29 mouse cellular contexts compared by ENCODE assay signal in genomic region chr11:43998046-43998725, GRCm38 (mm10).
DNase-seq lines count a peak whose midpoint lies in the region; ATAC-seq and TF ChIP-seq lines count a peak whose summit lies in the region.
"Had no signal": no experiment of that assay in that cellular context is flagged by ENCODE, and none has a peak within 500 bp of the region (broad histone marks: within the 10 kb centered on the region; RNA-seq: fewer than 3 reads in every experiment).

No protein-coding gene starts in this region.

- H3ac ChIP-seq in myocyte (ENCODE audit: control insufficient read depth, insufficient read length) = no peak overlapping the region

- DNase-seq in heart, adult 11 months = peak; percentile 86
- no peak for DNase-seq in heart, adult 18-20 months
- DNase-seq in 3T3-L1 (ENCODE audit: low read depth, low spot score) (peak; percentile 80), CH12.LX (ENCODE audit: extremely low read depth) (peak; percentile 17)
- no peak for DNase-seq in cerebellum, adult 8-10 months
- DNase-seq: cerebellum, adult 11-12 months; cerebellum, postnatal 14 days; forebrain, postnatal 0 days; gastrocnemius, postnatal 36 days; heart, postnatal 4 days; kidney, adult 2 months; left cerebral cortex, postnatal 4 days; lung, postnatal 36 days; midbrain, embryonic 14.5 days; right cerebral cortex, postnatal 25 days; thymus, adult 18-20 months; thymus, postnatal 36 days had no signal

- no peak for TF ChIP-seq RAD21 in CH12.LX (IDR thresholded peaks at IDR 0.05; ENCODE audit: low read depth, low read length)

- no peak overlapping the region for H3K27ac ChIP-seq in CH12.LX (ENCODE audit: insufficient read depth, low read depth)
- no peak overlapping the region for H3K27ac ChIP-seq in forebrain, embryonic 13.5 days
- H3K27ac ChIP-seq: forebrain, embryonic 10.5 days; heart, embryonic 10.5 days; hindbrain, embryonic 15.5 days; kidney, postnatal 0 days; limb, embryonic 15.5 days; liver, embryonic 14.5 days; lung, embryonic 15.5 days; neural tube, embryonic 12.5 days; stomach, embryonic 15.5 days had no signal

- whole genome bisulfite sequencing in forebrain, embryonic 13.5 days = 82% methylated on average over 12 of the region's 12 CpGs

- in situ Hi-C loops in CH12.LX (cut with MboI; ENCODE audit: low pct_ligation_motif_present, low pct_unique_long_range_greater_than_20kb, low sequenced_read_pairs) = no loop called here

- TF ChIP-seq POLR2A in CH12.LX (IDR thresholded peaks at IDR 0.05; ENCODE audit: low read depth, low read length) (no peak), myocyte (IDR thresholded peaks at IDR 0.05; ENCODE audit: insufficient read length, low read depth) (no peak)

- ATAC-seq in forebrain, embryonic 13.5 days = no peak
- ATAC-seq: forebrain, postnatal 0 days had no signal

- no peak for TF ChIP-seq EP300 in CH12.LX (IDR thresholded peaks at IDR 0.05; ENCODE audit: low read length)

- H3K4me2 ChIP-seq in CH12.LX (ENCODE audit: insufficient read depth, low read depth, poor library complexity, severe bottlenecking) (no peak overlapping the region), myocyte (ENCODE audit: low read depth) (peak overlapping the region; percentile 61)
- no peak overlapping the region for H3K4me2 ChIP-seq in forebrain, embryonic 13.5 days
- H3K4me2 ChIP-seq: hindbrain, embryonic 15.5 days; limb, embryonic 15.5 days; lung, embryonic 15.5 days; neural tube, embryonic 12.5 days; stomach, embryonic 15.5 days had no signal

- no peaks in the 10 kb centered on the region for H3K79me2 ChIP-seq in CH12.LX (replicated peaks; ENCODE audit: control insufficient read depth, extremely low read depth, insufficient read depth, poor library complexity, severe bottlenecking)
- no peaks in the 10 kb centered on the region for H3K79me2 ChIP-seq in myocyte (ENCODE audit: control insufficient read depth, insufficient read depth)

- no peak for TF ChIP-seq CTCF in CH12.LX (conservative IDR thresholded peaks at IDR 0.05 in 1 of 2, IDR thresholded peaks at IDR 0.05 in 1 of 2; ENCODE audit: low read depth in 2 of 2, low read length in 2 of 2)

- no peaks in the 10 kb centered on the region for H3K36me3 ChIP-seq in CH12.LX (replicated peaks in 1 of 2; ENCODE audit: control insufficient read depth in 1 of 2, insufficient read depth in 1 of 2, low read length in 1 of 2)
- H3K36me3 ChIP-seq in myocyte (ENCODE audit: control insufficient read depth, insufficient read depth) = no peaks in the 10 kb centered on the region
- no peaks in the 10 kb centered on the region for H3K36me3 ChIP-seq in forebrain, embryonic 13.5 days (ENCODE audit: poor library complexity, severe bottlenecking)
- H3K36me3 ChIP-seq: forebrain, embryonic 10.5 days; G1E; heart, embryonic 10.5 days; hindbrain, embryonic 15.5 days; limb, embryonic 15.5 days; lung, embryonic 15.5 days; neural tube, embryonic 12.5 days; stomach, embryonic 15.5 days had no signal

- H3K4me3 ChIP-seq in CH12.LX (replicated peaks in 1 of 3; ENCODE audit: low read depth in 2 of 3, low read length in 2 of 3, poor library complexity in 1 of 3) = no peak overlapping the region
- H3K4me3 ChIP-seq in myocyte = no peak overlapping the region
- H3K4me3 ChIP-seq in forebrain, embryonic 13.5 days = no peak overlapping the region
- H3K4me3 ChIP-seq: forebrain, embryonic 10.5 days; heart, embryonic 10.5 days; hindbrain, embryonic 15.5 days; limb, embryonic 15.5 days; lung, embryonic 15.5 days; neural tube, embryonic 12.5 days; stomach, embryonic 15.5 days had no signal

- peaks cover 2 to 4% of the 10 kb centered on the region in 2 experiments; a peak in 1 of 4 replicates for H3K4me1 ChIP-seq in CH12.LX (ENCODE audit: control insufficient read depth in 1 of 2, insufficient read depth in 2 of 2)
- H3K4me1 ChIP-seq in forebrain, embryonic 13.5 days = peaks cover 9% of the 10 kb centered on the region
- H3K4me1 ChIP-seq: heart, embryonic 10.5 days; hindbrain, embryonic 15.5 days; neural tube, embryonic 12.5 days; stomach, embryonic 15.5 days had no signal

- dilution Hi-C loops in CH12.LX (cut with MboI; ENCODE audit: extremely low pct_ligation_motif_present, extremely low pct_unique_long_range_greater_than_20kb, low sequenced_read_pairs) = no loop called here

- H3K9me3 ChIP-seq in CH12.LX (replicated peaks; ENCODE audit: low read length) = no peaks in the 10 kb centered on the region
- no peaks in the 10 kb centered on the region for H3K9me3 ChIP-seq in forebrain, embryonic 13.5 days (replicated peaks)
- H3K9me3 ChIP-seq: forebrain, embryonic 10.5 days; G1E; heart, embryonic 10.5 days; hindbrain, embryonic 15.5 days; limb, embryonic 15.5 days; lung, embryonic 15.5 days; neural tube, embryonic 12.5 days; stomach, embryonic 15.5 days had no signal

- no peaks in the 10 kb centered on the region for H3K27me3 ChIP-seq in CH12.LX (replicated peaks)
- H3K27me3 ChIP-seq in myocyte (ENCODE audit: control insufficient read depth, insufficient read depth, insufficient read length) = no peaks in the 10 kb centered on the region
- H3K27me3 ChIP-seq in forebrain, embryonic 13.5 days = no peaks in the 10 kb centered on the region
- H3K27me3 ChIP-seq: hindbrain, embryonic 15.5 days; limb, embryonic 15.5 days; lung, embryonic 15.5 days; neural tube, embryonic 12.5 days; stomach, embryonic 15.5 days had no signal

- H3K9ac ChIP-seq in CH12.LX (ENCODE audit: insufficient read depth, low read depth) = no peak overlapping the region
- no peak overlapping the region for H3K9ac ChIP-seq in forebrain, embryonic 13.5 days
- H3K9ac ChIP-seq: forebrain, postnatal 0 days; hindbrain, embryonic 15.5 days; limb, embryonic 15.5 days; liver, embryonic 14.5 days; lung, embryonic 15.5 days; neural tube, embryonic 12.5 days; stomach, embryonic 15.5 days had no signal

TF ChIP-seq in CH12.LX, 34 proteins besides CTCF, POLR2A, EP300 and RAD21 (continues in another document):
- TF ChIP-seq NRF1 (IDR thresholded peaks at IDR 0.05; ENCODE audit: low read depth, low read length) (no peak), CHD1 (IDR thresholded peaks at IDR 0.05; ENCODE audit: low read depth, low read length) (no peak), UBTF (IDR thresholded peaks at IDR 0.05; ENCODE audit: low read depth, low read length) (no peak), MAZ (IDR thresholded peaks at IDR 0.05; ENCODE audit: low read depth, low read length) (no peak), ZMIZ1 (IDR thresholded peaks at IDR 0.05; ENCODE audit: low read depth, low read length) (no peak), ZC3H11A (IDR thresholded peaks at IDR 0.05; ENCODE audit: low read depth, low read length) (no peak), USF1 (IDR thresholded peaks at IDR 0.05; ENCODE audit: low read depth, low read length) (peak; percentile 58), JUN (IDR thresholded peaks at IDR 0.05; ENCODE audit: insufficient read depth, low read depth, low read length) (no peak), USF2 (conservative IDR thresholded peaks at IDR 0.05; ENCODE audit: low read depth, low read length) (peak; percentile 61; the same call in 1 of the 2 replicates), IRF4 (IDR thresholded peaks at IDR 0.05; ENCODE audit: low read depth, low read length) (peak; percentile 47; the same call in 1 of the 2 replicates), MAX (IDR thresholded peaks at IDR 0.05; ENCODE audit: low read length) (peak; percentile 54), MAFK (IDR thresholded peaks at IDR 0.05; ENCODE audit: insufficient replicate concordance, low read length) (no peak), E2F4 (IDR thresholded peaks at IDR 0.05; ENCODE audit: insufficient replicate concordance, low read depth, low read length) (no peak), KAT2A (IDR thresholded peaks at IDR 0.05; ENCODE audit: insufficient replicate concordance, low read length) (no peak), RCOR1 (conservative IDR thresholded peaks at IDR 0.05; ENCODE audit: low read depth, low read length) (no peak), TCF12 (IDR thresholded peaks at IDR 0.05; ENCODE audit: low read depth, low read length) (no peak), ELF1 (IDR thresholded peaks at IDR 0.05; ENCODE audit: low read depth, low read length) (0 out of 2 replicates have a peak, but pooled peaks have one; percentile 19), SIN3A (IDR thresholded peaks at IDR 0.05; ENCODE audit: low read length) (no peak), ETS1 (conservative IDR thresholded peaks at IDR 0.05; ENCODE audit: low read depth, low read length) (no peak)

TF ChIP-seq in myocyte, 11 proteins besides CTCF, POLR2A, EP300 and RAD21:
- TF ChIP-seq CEBPB (IDR thresholded peaks at IDR 0.05; ENCODE audit: insufficient read depth, poor library complexity, severe bottlenecking) (no peak), E2F4 (IDR thresholded peaks at IDR 0.05; ENCODE audit: insufficient read depth) (no peak), USF1 (IDR thresholded peaks at IDR 0.05; ENCODE audit: low read depth) (peak; percentile 87), MYOG (IDR thresholded peaks at IDR 0.05; ENCODE audit: control insufficient read depth in 1 of 3, insufficient read depth in 1 of 3, insufficient read length in 2 of 3, low read depth in 2 of 3) (no peak), POLR2AphosphoS2 (IDR thresholded peaks at IDR 0.05; ENCODE audit: insufficient read length, low read depth) (no peak), TCF3 (IDR thresholded peaks at IDR 0.05; ENCODE audit: insufficient read length, low read depth) (no peak), TCF12 (IDR thresholded peaks at IDR 0.05; ENCODE audit: insufficient read depth, poor library complexity, severe bottlenecking) (no peak)

Comparison
In these comparisons a context has a peak if more than half of its experiments do, and no peak if none do; other contexts are left out.
1. DNase-seq: peak in heart, adult 11 months (single experiment), 3T3-L1 (single experiment) and CH12.LX (single experiment); none in heart, adult 18-20 months (0 of 2) and cerebellum, adult 8-10 months (single experiment).